Mouse (Mus musculus) leukemia stem cell, adult 10-12 weeks (primary cell): ENCODE measurements around the gene Nupl2. TPM values are rescaled to one million over a fixed set of nuclear protein-coding genes. Genes with fewer than 3 reads are reported as not detected.

Experiments used
- polyA plus RNA-seq: library from polyadenylated mRNA; stranded (reverse); fragments of >175 nt; gene quantifications from 2 replicates; pipeline ENCODE4 v1.2.3, GENCODE M21; 2012; ENCODE audit warnings: low replicate concordance

Nupl2 gene
- polyA plus RNA-seq, result 13.4 and 18.1 TPM in 2 replicates

DNA sequence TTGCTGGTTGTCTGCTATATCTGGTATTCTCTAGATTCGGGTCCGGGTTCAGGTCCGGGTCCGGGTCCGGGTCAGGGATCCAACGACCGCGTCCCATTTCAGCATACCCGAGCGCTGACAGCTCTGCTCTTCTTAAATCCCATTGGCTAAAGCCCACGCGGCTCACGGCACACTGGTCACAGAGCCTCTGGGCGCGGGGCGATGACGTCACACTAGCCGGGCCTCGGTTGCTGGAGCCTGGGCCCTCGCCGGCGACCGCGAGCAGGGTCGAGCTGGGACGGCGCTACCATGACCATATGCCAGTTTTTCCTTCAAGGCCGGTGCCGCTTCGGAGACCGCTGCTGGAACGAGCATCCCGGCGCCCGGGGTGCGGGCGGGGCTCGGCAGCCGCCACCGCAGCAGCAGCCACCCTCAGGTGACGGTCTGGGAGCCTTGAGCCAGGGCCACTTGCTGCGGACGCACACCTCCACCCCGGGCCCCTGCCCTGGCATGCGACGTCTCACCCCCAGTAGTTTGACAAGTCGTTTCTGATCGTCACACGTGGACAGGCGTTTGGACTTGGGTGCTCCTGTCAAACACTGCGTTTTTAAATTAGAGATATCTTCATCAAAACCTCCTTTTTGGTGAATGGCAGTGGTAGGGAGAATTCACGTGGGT lies at the start of gene Nupl2:
TSS of gene Nupl2 (plus strand) at position 175 of the 657 bp plus-strand sequence.

Other genes with a start within 250 kb of the Nupl2 start
- 5.8 and 14.9 TPM in 2 replicates for gene Fam126a, start 134.3 kb upstream of the Nupl2 start, polyA plus RNA-seq
- gene Klhl7, start 64.4 kb upstream of the Nupl2 start, polyA plus RNA-seq, result 0.16 and 0.32 TPM in 2 replicates
- 0.57 and 1.2 TPM in 2 replicates for gene Kcnh2, start 186.6 kb downstream of the Nupl2 start, polyA plus RNA-seq
- 2.9 and 4.1 TPM in 2 replicates for gene Nos3, start 199.8 kb downstream of the Nupl2 start, polyA plus RNA-seq
- gene Atg9b, start 227.2 kb downstream of the Nupl2 start, polyA plus RNA-seq, result 2.9 and 4.9 TPM in 2 replicates
- gene Abcb8, start 228.7 kb downstream of the Nupl2 start, polyA plus RNA-seq, result 26.8 and 82.6 TPM in 2 replicates
- not detected in 2 replicates for gene Asic3, start 248.4 kb downstream of the Nupl2 start, polyA plus RNA-seq